Mouse (Mus musculus): ENCODE results near the gene Efnb3.
A peak's percentile ranks its signal among the peaks of the same experiment; 100 is the strongest.

Gene Efnb3

GRCm38 (mm10) chr11:69582230-69582805 is 22.3 kb upstream of the Efnb3 start:
- no peak for DNase-seq (ENCODE audit: low spot score)

GRCm38 (mm10) chr11:69581814-69582213 is 21.8 kb upstream of the Efnb3 start:
- DNase-seq (ENCODE audit: low spot score): peak; percentile 51

- peak; percentile 93 for DNase-seq (ENCODE audit: low spot score)
Observed at GRCm38 (mm10) chr11:69581147-69581688, 21.2 kb upstream of the Efnb3 start.

GRCm38 (mm10) chr11:69580572-69581146 is 20.7 kb upstream of the Efnb3 start:
- DNase-seq (ENCODE audit: low spot score): no peak

- peak; percentile 98 for DNase-seq (ENCODE audit: low spot score)
Observed at GRCm38 (mm10) chr11:69580091-69580514, 20.1 kb upstream of the Efnb3 start, which contains the start of the genes Wrap53 and Trp53. TSS of gene Wrap53 (minus strand) at chr11:69580255. TSS of gene Trp53 (plus strand) at chr11:69580359.

GRCm38 (mm10) chr11:69579128-69580017 is 19.4 kb upstream of the Efnb3 start:
- DNase-seq (ENCODE audit: low spot score): peak; percentile 99

GRCm38 (mm10) chr11:69578301-69578700 is 18.3 kb upstream of the Efnb3 start:
- no peak for DNase-seq (ENCODE audit: low spot score)

- DNase-seq (ENCODE audit: low spot score): no peak
Observed at GRCm38 (mm10) chr11:69576307-69576706, 16.3 kb upstream of the Efnb3 start.

- DNase-seq (ENCODE audit: low spot score): no peak
Observed at GRCm38 (mm10) chr11:69575220-69575619, 15.2 kb upstream of the Efnb3 start.

- no peak for DNase-seq (ENCODE audit: low spot score)
Observed at GRCm38 (mm10) chr11:69565131-69565530, 5.1 kb upstream of the Efnb3 start.

GRCm38 (mm10) chr11:69564391-69564790 is 4.4 kb upstream of the Efnb3 start:
- no peak for DNase-seq (ENCODE audit: low spot score)

GRCm38 (mm10) chr11:69563373-69563772 is 3.4 kb upstream of the Efnb3 start:
- no peak for DNase-seq (ENCODE audit: low spot score)

GRCm38 (mm10) chr11:69560896-69561854 is 1.2 kb upstream of the Efnb3 start:
- DNase-seq (ENCODE audit: low spot score): no peak

GRCm38 (mm10) chr11:69559183-69559582 is 822 bp downstream of the Efnb3 start:
- no peak for DNase-seq (ENCODE audit: low spot score)

GRCm38 (mm10) chr11:69558756-69559155 is 1.2 kb downstream of the Efnb3 start:
- DNase-seq (ENCODE audit: low spot score): no peak

- DNase-seq (ENCODE audit: low spot score): no peak
Observed at GRCm38 (mm10) chr11:69557381-69557958, 2.5 kb downstream of the Efnb3 start.

- no peak for DNase-seq (ENCODE audit: low spot score)
Observed at GRCm38 (mm10) chr11:69554539-69555140, 5.4 kb downstream of the Efnb3 start.

GRCm38 (mm10) chr11:69553341-69553721 is 6.7 kb downstream of the Efnb3 start:
- no peak for DNase-seq (ENCODE audit: low spot score)

- no peak for DNase-seq (ENCODE audit: low spot score)
Observed at GRCm38 (mm10) chr11:69552622-69553340, 7.2 kb downstream of the Efnb3 start.

- DNase-seq (ENCODE audit: low spot score): no peak
Observed at GRCm38 (mm10) chr11:69551310-69551709, 8.7 kb downstream of the Efnb3 start.
